Mouse (Mus musculus): Measurements from ENCODE around the gene Dnah17.

Gene Dnah17

DNA sequence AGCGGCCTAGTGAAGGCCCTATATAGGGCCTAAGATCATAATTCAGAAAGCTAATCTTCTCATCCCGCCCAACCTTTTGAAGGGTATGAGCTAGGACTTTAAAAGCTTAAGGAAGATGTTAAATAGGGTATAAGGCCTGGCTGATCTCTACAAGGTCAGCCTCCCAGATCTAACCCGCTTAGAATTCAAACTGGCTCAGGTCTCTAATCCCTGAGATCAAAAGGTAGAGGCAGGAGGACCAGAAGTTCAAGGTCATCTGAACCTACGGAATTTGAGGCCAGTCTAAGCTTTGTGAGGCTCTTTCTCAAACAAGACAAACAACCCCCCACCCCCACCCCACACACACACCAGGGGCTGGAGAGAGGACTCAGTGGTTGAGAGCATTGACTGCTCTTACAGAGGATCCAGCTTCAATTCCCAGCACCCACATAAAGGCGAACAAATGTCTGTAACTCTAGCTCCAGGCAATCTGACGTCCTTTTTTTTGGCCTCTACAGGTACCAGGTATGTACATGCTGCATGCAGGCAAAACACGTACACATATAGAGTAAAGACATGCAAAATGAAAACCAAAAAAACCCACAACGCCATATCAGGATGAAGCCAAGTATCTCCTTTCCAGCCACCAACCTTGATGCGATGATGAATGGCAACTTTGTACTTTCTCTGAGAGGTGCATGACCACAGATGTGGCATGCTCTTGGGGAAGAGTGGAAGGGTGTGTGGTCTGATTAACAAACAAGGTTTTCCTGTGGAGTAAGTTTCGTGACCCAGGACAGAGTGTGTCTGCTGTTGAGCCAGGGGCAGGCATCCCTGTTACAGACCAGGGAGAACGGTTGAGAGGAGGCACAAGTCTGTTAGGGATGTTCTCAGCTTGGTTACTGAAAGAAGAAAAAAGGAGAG is 157.5 kb downstream of the Dnah17 start:
- no peak for DNase-seq (ENCODE audit: low read depth, low spot score)

Measured in embryo, embryonic 11.5 days (tissue).